Mouse (Mus musculus) midbrain, postnatal 0 days (tissue): ENCODE measurements around the gene Fgf22. TPM values are rescaled to one million over a fixed set of nuclear protein-coding genes. Genes with fewer than 3 reads are reported as not detected.
A peak's percentile ranks its signal among the peaks of the same experiment; 100 is the strongest.

ENCODE experiments used
- ATAC-seq: fragments of 200-750 bp; cut with Nextera tagmentation; 2 replicates; pipeline ENCODE4 v1.8.0; 2017; ENCODE audit warnings: moderate number of reproducible peaks, mild to moderate bottlenecking, moderate TSS enrichment, moderate library complexity; ENCODE audit not compliant: low FRiP score
- DNase-seq: peaks from one replicate; pipeline ENCODE4 v3.0.0-alpha.2; 2015; ENCODE audit warnings: low spot score
- H3K27ac ChIP-seq: fragments of 300-500 bp; sonication (generic); 2 replicates; pipeline ENCODE4 v1.5.1; 2014; ENCODE audit warnings: low read depth, mild to moderate bottlenecking, low read length, mixed read lengths
- H3K27me3 ChIP-seq: fragments of 300-500 bp; sonication (generic); 2 replicates; pipeline ENCODE4 v1.6.1; 2014; ENCODE audit warnings: low read length, control low read depth, mixed read lengths; ENCODE audit not compliant: insufficient read depth
- H3K36me3 ChIP-seq: fragments of 300-500 bp; sonication (generic); 2 replicates; pipeline ENCODE4 v1.6.1; 2014; ENCODE audit warnings: low read length, control low read depth, mixed read lengths; ENCODE audit not compliant: insufficient read depth
- H3K4me1 ChIP-seq: fragments of 300-500 bp; sonication (generic); 2 replicates; pipeline ENCODE4 v1.6.1; 2014; ENCODE audit warnings: mild to moderate bottlenecking, control low read depth, antibody characterized with exemption, low read length, mixed read lengths; ENCODE audit not compliant: insufficient read depth
- H3K4me2 ChIP-seq: fragments of 300-500 bp; sonication (generic); 2 replicates; pipeline ENCODE4 v1.6.1; 2014; ENCODE audit warnings: low read depth, mild to moderate bottlenecking, low read length, mixed read lengths; ENCODE audit not compliant: poor library complexity, severe bottlenecking
- H3K4me3 ChIP-seq: fragments of 300-500 bp; sonication (generic); 2 replicates; pipeline ENCODE4 v1.5.1; 2014; ENCODE audit warnings: low read depth, mild to moderate bottlenecking, low read length, moderate library complexity
- H3K9ac ChIP-seq: fragments of 300-500 bp; sonication (generic); replicated peaks from 2 replicates; pipeline ENCODE4 v1.6.1; 2014; ENCODE audit warnings: mild to moderate bottlenecking, low read length, moderate library complexity, mixed read lengths; ENCODE audit not compliant: poor library complexity, severe bottlenecking
- H3K9me3 ChIP-seq: fragments of 300-500 bp; sonication (generic); 2 replicates; pipeline ENCODE4 v1.6.1; 2016; ENCODE audit warnings: low read length, control low read depth
- CTCF ChIP-seq: IDR thresholded peaks from 2 replicates; pipeline ENCODE4 v1.5.1; 2016; ENCODE audit warnings: antibody characterized with exemption, mild to moderate bottlenecking
- WGBS: fragments of 180-500 bp; shearing (Covaris S2); extraction: QIAGEN DNeasy Blood & Tissue Kit; methylation state at CpG from one replicate; pipeline ENCODE4 v1.1.7; 2014; 5-methylcytosine and 5-hydroxymethylcytosine counted together
- polyA plus RNA-seq: library from polyadenylated mRNA; unstranded; fragments of >200 nt; fragmentation: Nextera tagmentation; extraction: Ambion mirVana; gene quantifications from 2 replicates; pipeline ENCODE4 v1.2.1, GENCODE M21; 2015
- total RNA-seq: library from RNA; depleted of rRNA; stranded (reverse); fragments of >200 nt; gene quantifications from 2 replicates; pipeline ENCODE4 v1.2.3, GENCODE M21; 2014

The Fgf22 gene
- total and polyA plus RNA-seq, 2 experiments from 2014 or later, result 1.7 to 3.1 TPM

GRCm38 (mm10) chr10:79738259-79738658 lies 16.6 kb upstream of the Fgf22 start:
- Histone ChIP-seq H3K9me3 (peaks cover 17% of the 10 kb centered on the region), H3K4me2 (no peak overlapping the region), H3K9ac (no peak overlapping the region), H3K27me3 (no peaks in the 10 kb centered on the region), H3K36me3 (peaks cover 90% of the 10 kb centered on the region), H3K4me1 (no peaks in the 10 kb centered on the region), H3K4me3 (no peak overlapping the region), H3K27ac (no peak overlapping the region)
- DNase-seq (no peak), ATAC-seq (no peak)
- peak; percentile 37; the same call in 1 of the 2 replicates for TF ChIP-seq CTCF
- 85% methylated on average over 10 of the region's 10 CpGs for WGBS

GRCm38 (mm10) chr10:79739234-79739633 lies 15.6 kb upstream of the Fgf22 start:
- no peak overlapping the region for H3K9ac ChIP-seq
- peaks cover 17% of the 10 kb centered on the region for H3K9me3 ChIP-seq
- H3K4me1 ChIP-seq, result no peaks in the 10 kb centered on the region
- peaks cover 92% of the 10 kb centered on the region for H3K36me3 ChIP-seq
- 96% methylated on average over 28 of the region's 28 CpGs for WGBS
- no peak overlapping the region for H3K4me2 ChIP-seq
- ATAC-seq (no peak), DNase-seq (no peak)
- no peak overlapping the region for H3K4me3 ChIP-seq
- H3K27ac ChIP-seq, result no peak overlapping the region
- no peaks in the 10 kb centered on the region for H3K27me3 ChIP-seq
- TF ChIP-seq CTCF, result no peak

- H3K27ac ChIP-seq, result no peak overlapping the region
- peaks cover 77% of the 10 kb centered on the region for H3K36me3 ChIP-seq
- ATAC-seq (no peak), DNase-seq (no peak)
- no peaks in the 10 kb centered on the region for H3K27me3 ChIP-seq
- no peak overlapping the region for H3K9ac ChIP-seq
- no peak; the same call in 1 of the 2 replicates for TF ChIP-seq CTCF
- no peak overlapping the region for H3K4me2 ChIP-seq
- WGBS, result 48% methylated on average over 11 of the region's 11 CpGs
- no peaks in the 10 kb centered on the region for H3K4me1 ChIP-seq
- peaks cover 17% of the 10 kb centered on the region for H3K9me3 ChIP-seq
- no peak overlapping the region for H3K4me3 ChIP-seq
These were observed 14.0 kb upstream of the Fgf22 start for GRCm38 (mm10) chr10:79740863-79741262.

- no peak overlapping the region for H3K4me2 ChIP-seq
- peaks cover 17% of the 10 kb centered on the region for H3K9me3 ChIP-seq
- ATAC-seq (no peak), DNase-seq (no peak)
- no peak overlapping the region for H3K9ac ChIP-seq
- 89% methylated on average over 11 of the region's 11 CpGs for WGBS
- H3K4me3 ChIP-seq, result no peak overlapping the region
- H3K27ac ChIP-seq, result no peak overlapping the region
- no peak for TF ChIP-seq CTCF
- peaks cover 56% of the 10 kb centered on the region for H3K36me3 ChIP-seq
- no peaks in the 10 kb centered on the region for H3K4me1 ChIP-seq
- H3K27me3 ChIP-seq, result no peaks in the 10 kb centered on the region
These were observed 11.7 kb upstream of the Fgf22 start for GRCm38 (mm10) chr10:79743161-79743560.

- Histone ChIP-seq H3K4me1 (no peaks in the 10 kb centered on the region), H3K36me3 (peaks cover 51% of the 10 kb centered on the region), H3K9me3 (peaks cover 15% of the 10 kb centered on the region), H3K9ac (no peak overlapping the region), H3K27ac (no peak overlapping the region), H3K4me2 (no peak overlapping the region), H3K4me3 (no peak overlapping the region), H3K27me3 (no peaks in the 10 kb centered on the region)
- TF ChIP-seq CTCF, result no peak
- WGBS, result 95% methylated on average over 15 of the region's 15 CpGs
- no peak for ATAC-seq
- DNase-seq, result no peak
These were observed 11.1 kb upstream of the Fgf22 start for GRCm38 (mm10) chr10:79743650-79744365.

- no peaks in the 10 kb centered on the region for H3K27me3 ChIP-seq
- no peak for TF ChIP-seq CTCF
- H3K9me3 ChIP-seq, result no peaks in the 10 kb centered on the region
- no peak overlapping the region for H3K27ac ChIP-seq
- peaks cover 35% of the 10 kb centered on the region for H3K36me3 ChIP-seq
- H3K4me3 ChIP-seq, result 0 out of 2 replicates have a peak overlapping the region, but pooled peaks have one; percentile 62
- peak overlapping the region; percentile 68 for H3K4me2 ChIP-seq
- ATAC-seq (no peak), DNase-seq (no peak)
- 87% methylated on average over 3 of the region's 3 CpGs for WGBS
- no peak overlapping the region for H3K9ac ChIP-seq
- H3K4me1 ChIP-seq, result no peaks in the 10 kb centered on the region
These were observed 9.5 kb upstream of the Fgf22 start for GRCm38 (mm10) chr10:79745411-79745810.
